ENCODE assay signal across 17 mouse cellular contexts in genomic region chr1:128309043-128309442, GRCm38 (mm10). TPM values are rescaled to one million over a fixed set of nuclear protein-coding genes. Genes with fewer than 3 reads are reported as not detected.
DNase-seq lines count a peak whose midpoint lies in the region; ATAC-seq and TF ChIP-seq lines count a peak whose summit lies in the region.
"Had no signal": no experiment of that assay in that cellular context is flagged by ENCODE, and none has a peak within 500 bp of the region (broad histone marks: within the 10 kb centered on the region; RNA-seq: fewer than 3 reads in every experiment).

No protein-coding gene starts in this region.

- H3K27ac ChIP-seq in kidney, adult 2 months (ENCODE audit: insufficient read depth, low read depth, low read length): no peak overlapping the region
- no peak overlapping the region for H3K27ac ChIP-seq in kidney, embryonic 16.5 days (ENCODE audit: low read length)
- no peak overlapping the region for H3K27ac ChIP-seq in midbrain, postnatal 0 days (ENCODE audit: low read depth, low read length)
- no peak overlapping the region for H3K27ac ChIP-seq in midbrain, embryonic 16.5 days (ENCODE audit: low read length)
- H3K27ac ChIP-seq: heart, embryonic 13.5 days; hindbrain, embryonic 10.5 days; kidney, embryonic 15.5 days; limb, embryonic 10.5 days; macrophage had no signal

- no peak for TF ChIP-seq POLR2A in kidney, adult 2 months (IDR thresholded peaks at IDR 0.05; ENCODE audit: low read depth, low read length)

- WGBS in kidney, adult 2 months: 83% methylated on average over 3 of the region's 3 CpGs
- WGBS in kidney, embryonic 16.5 days: 83% methylated on average over 3 of the region's 3 CpGs
- 87% methylated on average over 3 of the region's 3 CpGs for WGBS in midbrain, postnatal 0 days
- 82% methylated on average over 3 of the region's 3 CpGs for WGBS in midbrain, embryonic 16.5 days

- TF ChIP-seq CTCF in kidney, adult 2 months (conservative IDR thresholded peaks at IDR 0.05; ENCODE audit: insufficient read depth, insufficient read length, low read depth, low read length): 0 out of 2 replicates have a peak, but pooled peaks have one; percentile 17
- no peak; the same call in 1 of the 2 replicates for TF ChIP-seq CTCF in midbrain, postnatal 0 days (IDR thresholded peaks at IDR 0.05)

- H3K36me3 ChIP-seq in kidney, adult 2 months (ENCODE audit: control insufficient read depth, insufficient read depth, low read length): no peaks in the 10 kb centered on the region
- H3K36me3 ChIP-seq in kidney, embryonic 16.5 days (ENCODE audit: insufficient read depth, low read length): no peaks in the 10 kb centered on the region
- H3K36me3 ChIP-seq in midbrain, postnatal 0 days (ENCODE audit: insufficient read depth, low read length): no peaks in the 10 kb centered on the region
- no peaks in the 10 kb centered on the region for H3K36me3 ChIP-seq in midbrain, embryonic 16.5 days (ENCODE audit: control insufficient read depth, insufficient read depth, low read length)
- H3K36me3 ChIP-seq: heart, embryonic 13.5 days; kidney, embryonic 15.5 days had no signal

- peak; percentile 7 for DNase-seq in embryo, embryonic 10.5 days (ENCODE audit: low spot score)
- DNase-seq in embryo, embryonic 9.5 days (ENCODE audit: extremely low spot score): no peak
- no peak for DNase-seq in kidney, adult 2 months
- peak; percentile 35 for DNase-seq in midbrain, postnatal 0 days (ENCODE audit: low spot score)
- DNase-seq in retina, postnatal 1 day: peak; percentile 24
- DNase-seq: adrenal gland, postnatal 25 days; B cell, adult 2 months; gastrocnemius, postnatal 14 days; layer of hippocampus, adult 9-11 months had no signal

- H3K4me3 ChIP-seq in kidney, adult 2 months (ENCODE audit: insufficient read depth, low read depth, low read length): no peak overlapping the region
- H3K4me3 ChIP-seq in kidney, embryonic 16.5 days (ENCODE audit: low read length): no peak overlapping the region
- H3K4me3 ChIP-seq in midbrain, postnatal 0 days (ENCODE audit: low read depth, low read length): no peak overlapping the region
- no peak overlapping the region for H3K4me3 ChIP-seq in midbrain, embryonic 16.5 days (ENCODE audit: low read depth, low read length)
- H3K4me3 ChIP-seq: heart, embryonic 13.5 days; hindbrain, embryonic 10.5 days; kidney, embryonic 15.5 days; limb, embryonic 10.5 days had no signal

- H3K9me3 ChIP-seq in kidney, embryonic 16.5 days (ENCODE audit: low read length): no peaks in the 10 kb centered on the region
- no peaks in the 10 kb centered on the region for H3K9me3 ChIP-seq in midbrain, postnatal 0 days (ENCODE audit: low read length)
- H3K9me3 ChIP-seq in midbrain, embryonic 16.5 days (replicated peaks; ENCODE audit: control insufficient read depth, low read length, poor library complexity, severe bottlenecking): no peaks in the 10 kb centered on the region
- H3K9me3 ChIP-seq: heart, embryonic 13.5 days; hindbrain, embryonic 10.5 days; kidney, embryonic 15.5 days; limb, embryonic 10.5 days had no signal

- H3K4me1 ChIP-seq in kidney, adult 2 months (ENCODE audit: control insufficient read depth, insufficient read depth, low read length): no peaks in the 10 kb centered on the region
- no peaks in the 10 kb centered on the region for H3K4me1 ChIP-seq in kidney, embryonic 16.5 days (ENCODE audit: insufficient read depth, low read length)
- no peaks in the 10 kb centered on the region for H3K4me1 ChIP-seq in midbrain, postnatal 0 days (ENCODE audit: insufficient read depth, low read length)
- no peaks in the 10 kb centered on the region for H3K4me1 ChIP-seq in midbrain, embryonic 16.5 days (ENCODE audit: control insufficient read depth, insufficient read depth, low read length)
- H3K4me1 ChIP-seq: heart, embryonic 13.5 days; hindbrain, embryonic 10.5 days; kidney, embryonic 15.5 days; limb, embryonic 10.5 days had no signal

- ATAC-seq in kidney, embryonic 16.5 days (ENCODE audit: low FRiP score, low TSS enrichment): no peak
- ATAC-seq in midbrain, postnatal 0 days (ENCODE audit: low FRiP score): no peak
- no peak for ATAC-seq in midbrain, embryonic 16.5 days
- no peak for ATAC-seq in CD4-positive, CD25-positive, alpha-beta regulatory T cell, adult 4 months

- no peak overlapping the region for H3K4me2 ChIP-seq in kidney, embryonic 16.5 days (replicated peaks; ENCODE audit: low read depth, low read length)
- no peak overlapping the region for H3K4me2 ChIP-seq in midbrain, postnatal 0 days (ENCODE audit: low read depth, low read length, poor library complexity, severe bottlenecking)
- no peak overlapping the region for H3K4me2 ChIP-seq in midbrain, embryonic 16.5 days (ENCODE audit: low read length)
- H3K4me2 ChIP-seq: heart, embryonic 13.5 days; kidney, embryonic 15.5 days had no signal

- H3K27me3 ChIP-seq in kidney, adult 2 months (replicated peaks; ENCODE audit: control insufficient read depth, insufficient read depth, low read length): no peaks in the 10 kb centered on the region
- no peaks in the 10 kb centered on the region for H3K27me3 ChIP-seq in kidney, embryonic 16.5 days (ENCODE audit: insufficient read depth, low read length)
- H3K27me3 ChIP-seq in midbrain, postnatal 0 days (ENCODE audit: insufficient read depth, low read length): no peaks in the 10 kb centered on the region
- no peaks in the 10 kb centered on the region for H3K27me3 ChIP-seq in midbrain, embryonic 16.5 days (ENCODE audit: control insufficient read depth, insufficient read depth, low read depth, low read length)
- H3K27me3 ChIP-seq: heart, embryonic 13.5 days; kidney, embryonic 15.5 days had no signal

- no peak overlapping the region for H3K9ac ChIP-seq in kidney, embryonic 16.5 days (replicated peaks; ENCODE audit: low read length)
- H3K9ac ChIP-seq in midbrain, postnatal 0 days (replicated peaks; ENCODE audit: low read length, poor library complexity, severe bottlenecking): no peak overlapping the region
- H3K9ac ChIP-seq in midbrain, embryonic 16.5 days (ENCODE audit: low read depth, low read length): no peak overlapping the region
- H3K9ac ChIP-seq: heart, embryonic 13.5 days; kidney, embryonic 15.5 days had no signal

RNA-seq across cellular contexts. Expression of gene Lct, which starts 19.1 kb away (rescaled TPM):
- 0.03 and 0.05 TPM in 2 replicates for polyA plus RNA-seq in kidney, adult 2 months (2012; rRNA removed)
- 0.10 and 0.11 TPM in 2 replicates for polyA plus RNA-seq in kidney, embryonic 16.5 days (2015; fragmentation: Nextera tagmentation; extraction: Ambion mirVana)
- 0.28 and 0.38 TPM in 2 replicates for total RNA-seq in midbrain, postnatal 0 days (2014; rRNA removed)
- polyA plus RNA-seq in midbrain, postnatal 0 days (2015; fragmentation: Nextera tagmentation; extraction: Ambion mirVana): 0.49 and 0.70 TPM in 2 replicates
- 0.05 and 0.50 TPM in 2 replicates for polyA plus RNA-seq in midbrain, embryonic 16.5 days (2015; fragmentation: Nextera tagmentation; extraction: Ambion mirVana)
- polyA plus RNA-seq in CD4-positive, CD25-positive, alpha-beta regulatory T cell, adult 4 months (2017; shearing (Covaris generic)): under 1 TPM; 0.11 to 0.13 TPM
- total RNA-seq: gastrocnemius, postnatal 14 days had no signal
- polyA plus RNA-seq: macrophage had no signal

RNA-seq across cellular contexts. Expression of gene Mcm6, which starts 50.4 kb away (rescaled TPM):
- 7.2 and 8.3 TPM in 2 replicates for polyA plus RNA-seq in kidney, adult 2 months (2012; rRNA removed)
- polyA plus RNA-seq in kidney, embryonic 16.5 days (2015; fragmentation: Nextera tagmentation; extraction: Ambion mirVana): 255 and 261 TPM in 2 replicates
- total RNA-seq in midbrain, postnatal 0 days (2014; rRNA removed): 36.3 and 37.3 TPM in 2 replicates
- polyA plus RNA-seq in midbrain, postnatal 0 days (2015; fragmentation: Nextera tagmentation; extraction: Ambion mirVana): 31.1 and 31.9 TPM in 2 replicates
- 44.9 and 50.4 TPM in 2 replicates for polyA plus RNA-seq in midbrain, embryonic 16.5 days (2015; fragmentation: Nextera tagmentation; extraction: Ambion mirVana)
- polyA plus RNA-seq in CD4-positive, CD25-positive, alpha-beta regulatory T cell, adult 4 months (2017; shearing (Covaris generic)): 100 to 1,000 TPM in 1 of 2 experiments, 10 to 100 TPM in 1; 95.2 to 114 TPM

Comparison
In these comparisons a context has a peak if more than half of its experiments do, and no peak if none do; other contexts are left out.
1. DNase-seq: peak in embryo, embryonic 10.5 days (single experiment), midbrain, postnatal 0 days (single experiment) and retina, postnatal 1 day (single experiment); none in embryo, embryonic 9.5 days (single experiment) and kidney, adult 2 months (single experiment).